Mouse (Mus musculus) CH12.LX (cell line): ENCODE measurements around the gene Gm572. TPM values are rescaled to one million over a fixed set of nuclear protein-coding genes. Genes with fewer than 3 reads are reported as not detected.

ENCODE experiments used
- DNase-seq: peaks from one replicate; pipeline ENCODE4 v3.0.0-alpha.2; 2013; ENCODE audit errors: extremely low read depth
- H3K27ac ChIP-seq: 2 replicates; pipeline ENCODE4 v1.5.1; 2012; ENCODE audit warnings: low read depth, mild to moderate bottlenecking, control low read depth, moderate library complexity; ENCODE audit not compliant: insufficient read depth
- H3K27me3 ChIP-seq: replicated peaks from 2 replicates; pipeline ENCODE3; 2012; ENCODE audit warnings: inconsistent platforms
- H3K36me3 ChIP-seq, 2 experiments: replicated peaks in 1 of 2; 2 replicates each; pipeline versions ENCODE3 to v1.6.1; 2012; ENCODE audit warnings: inconsistent platforms in 1 of 2, low read length in 1 of 2, mild to moderate bottlenecking in 1 of 2, mixed read lengths in 1 of 2, moderate library complexity in 1 of 2; ENCODE audit not compliant: control insufficient read depth in 1 of 2, insufficient read depth in 1 of 2
- H3K4me1 ChIP-seq, 2 experiments: 2 replicates each; pipeline ENCODE4 v1.6.1; 2012; ENCODE audit warnings: inconsistent platforms in 1 of 2, moderate library complexity in 1 of 2; ENCODE audit not compliant: insufficient read depth in 2 of 2, control insufficient read depth in 1 of 2
- H3K4me2 ChIP-seq: 2 replicates; pipeline ENCODE4 v1.6.1; 2012; ENCODE audit warnings: low read depth, mild to moderate bottlenecking, control low read depth; ENCODE audit not compliant: poor library complexity, insufficient read depth, severe bottlenecking
- H3K4me3 ChIP-seq, 3 experiments: fragments of 150-350 bp in 1 of 3; sonication (generic) in 1 of 3; replicated peaks in 1 of 3; 2 replicates each; pipeline versions ENCODE3 to v1.5.1; 2011 to 2012; ENCODE audit warnings: low read depth in 2 of 3, low read length in 2 of 3, mild to moderate bottlenecking in 2 of 3, moderate library complexity in 2 of 3, control low read depth in 1 of 3, improper control_type of control experiment in 1 of 3, inconsistent platforms in 1 of 3, mixed read lengths in 1 of 3; ENCODE audit not compliant: poor library complexity in 1 of 3
- H3K79me2 ChIP-seq: replicated peaks from 2 replicates; pipeline ENCODE4 v1.6.1; 2012; ENCODE audit warnings: mild to moderate bottlenecking, moderate library complexity; ENCODE audit not compliant: control insufficient read depth, poor library complexity, insufficient read depth, severe bottlenecking; ENCODE audit errors: extremely low read depth
- H3K9ac ChIP-seq: 2 replicates; pipeline ENCODE4 v1.6.1; 2012; ENCODE audit warnings: low read depth, mild to moderate bottlenecking, control low read depth, moderate library complexity; ENCODE audit not compliant: insufficient read depth
- H3K9me3 ChIP-seq: replicated peaks from 2 replicates; pipeline ENCODE3; 2012; ENCODE audit warnings: low read length, inconsistent platforms, mixed read lengths
- CHD1 ChIP-seq: IDR thresholded peaks from 2 replicates; pipeline ENCODE4 v1.6.1; 2012; ENCODE audit warnings: low read depth, low read length, improper control_type of control experiment, inconsistent platforms
- CTCF ChIP-seq, 2 experiments: IDR thresholded peaks in 1 of 2; conservative IDR thresholded peaks in 1 of 2; 2 replicates each; pipeline ENCODE4 v1.5.1; 2011 to 2012; ENCODE audit warnings: low read depth in 2 of 2, low read length in 2 of 2, improper control_type of control experiment in 1 of 2, inconsistent platforms in 1 of 2, mild to moderate bottlenecking in 1 of 2, moderate library complexity in 1 of 2
- EP300 ChIP-seq: IDR thresholded peaks from 2 replicates; pipeline ENCODE4 v1.6.1; 2011; ENCODE audit warnings: low read length, improper control_type of control experiment
- ETS1 ChIP-seq: conservative IDR thresholded peaks from 2 replicates; pipeline ENCODE4 v1.6.1; 2012; ENCODE audit warnings: low read depth, mild to moderate bottlenecking, inconsistent platforms, low read length, improper control_type of control experiment, moderate library complexity
- GABPA ChIP-seq: IDR thresholded peaks from 2 replicates; pipeline ENCODE4 v1.6.1; 2012; ENCODE audit warnings: low read depth, low read length, improper control_type of control experiment, inconsistent platforms; ENCODE audit not compliant: insufficient replicate concordance
- HCFC1 ChIP-seq: IDR thresholded peaks from 2 replicates; pipeline ENCODE4 v1.6.1; 2012; ENCODE audit warnings: low read depth, mild to moderate bottlenecking, inconsistent platforms, low read length, improper control_type of control experiment
- IRF4 ChIP-seq: IDR thresholded peaks from 2 replicates; pipeline ENCODE4 v1.6.1; 2014; ENCODE audit warnings: low read depth, mild to moderate bottlenecking, inconsistent platforms, low read length, improper control_type of control experiment
- JUN ChIP-seq: IDR thresholded peaks from 2 replicates; pipeline ENCODE4 v1.6.1; 2011; ENCODE audit warnings: low read depth, mild to moderate bottlenecking, low read length, improper control_type of control experiment, moderate library complexity; ENCODE audit not compliant: insufficient read depth
- JUND ChIP-seq: conservative IDR thresholded peaks from 2 replicates; pipeline ENCODE4 v1.6.1; 2011; ENCODE audit warnings: low read depth, low read length, improper control_type of control experiment
- KAT2A ChIP-seq: IDR thresholded peaks from 2 replicates; pipeline ENCODE4 v1.6.1; 2012; ENCODE audit warnings: low read length, improper control_type of control experiment, inconsistent platforms; ENCODE audit not compliant: insufficient replicate concordance
- MAFK ChIP-seq: IDR thresholded peaks from 2 replicates; pipeline ENCODE4 v1.6.1; 2011; ENCODE audit warnings: low read length, improper control_type of control experiment; ENCODE audit not compliant: insufficient replicate concordance
- MAX ChIP-seq: IDR thresholded peaks from 2 replicates; pipeline ENCODE4 v1.6.1; 2011; ENCODE audit warnings: low read length, improper control_type of control experiment
- MEF2A ChIP-seq: IDR thresholded peaks from 2 replicates; pipeline ENCODE4 v1.6.1; 2014; ENCODE audit warnings: low read depth, mild to moderate bottlenecking, inconsistent platforms, low read length, improper control_type of control experiment, borderline replicate concordance
- MXI1 ChIP-seq: IDR thresholded peaks from 2 replicates; pipeline ENCODE4 v1.6.1; 2011; ENCODE audit warnings: mild to moderate bottlenecking, low read depth, low read length, improper control_type of control experiment
- MYC ChIP-seq: IDR thresholded peaks from 2 replicates; pipeline ENCODE4 v1.6.1; 2011; ENCODE audit warnings: low read depth, mild to moderate bottlenecking, improper control_type of control experiment, low read length
- NELFE ChIP-seq: IDR thresholded peaks from 2 replicates; pipeline ENCODE4 v1.6.1; 2011; ENCODE audit warnings: low read depth, low read length, improper control_type of control experiment
- PAX5 ChIP-seq: IDR thresholded peaks from 2 replicates; pipeline ENCODE4 v1.6.1; 2012; ENCODE audit warnings: low read length, inconsistent platforms, mixed read lengths
- POLR2AphosphoS2 ChIP-seq: IDR thresholded peaks from 2 replicates; pipeline ENCODE4 v1.6.1; 2011; ENCODE audit warnings: low read depth, low read length, improper control_type of control experiment
- RAD21 ChIP-seq: IDR thresholded peaks from 2 replicates; pipeline ENCODE4 v1.6.1; 2011; ENCODE audit warnings: low read depth, mild to moderate bottlenecking, low read length, improper control_type of control experiment, moderate library complexity
- RCOR1 ChIP-seq: conservative IDR thresholded peaks from 2 replicates; pipeline ENCODE4 v1.6.1; 2012; ENCODE audit warnings: low read depth, mild to moderate bottlenecking, inconsistent platforms, low read length, improper control_type of control experiment
- SIN3A ChIP-seq: IDR thresholded peaks from 2 replicates; pipeline ENCODE4 v1.6.1; 2012; ENCODE audit warnings: low read length, improper control_type of control experiment, inconsistent platforms
- SMC3 ChIP-seq: IDR thresholded peaks from 2 replicates; pipeline ENCODE4 v1.6.1; 2011; ENCODE audit warnings: low read depth, low read length, improper control_type of control experiment
- TBP ChIP-seq: conservative IDR thresholded peaks from 2 replicates; pipeline ENCODE4 v1.6.1; 2011; ENCODE audit warnings: low read depth, low read length, improper control_type of control experiment
- TCF12 ChIP-seq: IDR thresholded peaks from 2 replicates; pipeline ENCODE4 v1.6.1; 2014; ENCODE audit warnings: low read depth, mild to moderate bottlenecking, inconsistent platforms, low read length, improper control_type of control experiment
- UBTF ChIP-seq: IDR thresholded peaks from 2 replicates; pipeline ENCODE4 v1.6.1; 2012; ENCODE audit warnings: low read depth, mild to moderate bottlenecking, inconsistent platforms, low read length, improper control_type of control experiment, moderate library complexity
- USF1 ChIP-seq: IDR thresholded peaks from 2 replicates; pipeline ENCODE4 v1.6.1; 2014; ENCODE audit warnings: low read depth, mild to moderate bottlenecking, inconsistent platforms, low read length, improper control_type of control experiment
- ZC3H11A ChIP-seq: IDR thresholded peaks from 2 replicates; pipeline ENCODE4 v1.6.1; 2012; ENCODE audit warnings: low read depth, mild to moderate bottlenecking, inconsistent platforms, low read length, improper control_type of control experiment
- ZKSCAN1 ChIP-seq: IDR thresholded peaks from 2 replicates; pipeline ENCODE4 v1.6.1; 2012; ENCODE audit warnings: low read depth, inconsistent platforms, low read length, improper control_type of control experiment, borderline replicate concordance
- ZMIZ1 ChIP-seq: IDR thresholded peaks from 2 replicates; pipeline ENCODE4 v1.6.1; 2012; ENCODE audit warnings: low read depth, mild to moderate bottlenecking, inconsistent platforms, low read length, improper control_type of control experiment
- ZNF384 ChIP-seq: IDR thresholded peaks from 2 replicates; pipeline ENCODE4 v1.6.1; 2012; ENCODE audit warnings: low read depth, low read length, improper control_type of control experiment, inconsistent platforms
- dilution Hi-C: fragments of 300-500 bp; cut with MboI; formaldehyde crosslinking; loops from 2 replicates; pipeline ENCODE4 v1.14.3; 2020; ENCODE audit warnings: low sequenced_read_pairs; ENCODE audit not compliant: extremely low pct_unique_long_range_greater_than_20kb, extremely low pct_ligation_motif_present
- in situ Hi-C: fragments of 300-500 bp; cut with MboI; formaldehyde crosslinking; loops from 3 replicates; pipeline ENCODE4 v1.14.3; 2019; ENCODE audit warnings: low sequenced_read_pairs, low pct_ligation_motif_present, low pct_unique_long_range_greater_than_20kb, mixed read lengths
- polyA plus RNA-seq: library from polyadenylated mRNA; unstranded; fragments of >175 nt; gene quantifications from 2 replicates; pipeline ENCODE4 v1.2.1, GENCODE M21; 2012; ENCODE audit warnings: low read depth; ENCODE audit not compliant: insufficient read length
- total RNA-seq, 2 experiments: library from RNA; depleted of rRNA; stranded (reverse); fragments of 300-350 nt in 1 of 2; fragments of >200 nt in 1 of 2; gene quantifications; 2 replicates each; pipeline ENCODE4 v1.2.3; 2012 to 2014

Gene Gm572
- total and polyA plus RNA-seq, 3 experiments = not detected

- no peak overlapping the region for H3K4me3 ChIP-seq
- H3K27me3 ChIP-seq = no peaks in the 10 kb centered on the region
- dilution Hi-C loops (no loop called here), in situ Hi-C loops (loop anchor here (25.0 kb wide), 1 partner anchor 442 kb away; the partner anchor contains the start of genes Fbxo2, Fbxo44 and Fbxo6)
- peaks cover 4 to 27% of the 10 kb centered on the region in 2 experiments; a peak in 3 of 4 replicates for H3K4me1 ChIP-seq
- TF ChIP-seq CHD1 (no peak), IRF4 (peak; percentile 14; the same call in 1 of the 2 replicates), SMC3 (peak; percentile 64), RCOR1 (no peak), RAD21 (peak; percentile 47), USF1 (no peak), MAFK (peak; percentile 16; the same call in 1 of the 2 replicates), CTCF (conservative IDR thresholded peaks at IDR 0.05 in 1 of 2, IDR thresholded peaks at IDR 0.05 in 1 of 2; ENCODE audit: low read depth in 2 of 2, low read length in 2 of 2) (peak; percentile 64 to 73)
- peak; percentile 71 for DNase-seq
- H3K36me3 ChIP-seq = peaks cover 7 to 27% of the 10 kb centered on the region in 2 experiments
- no peak overlapping the region for H3K4me2 ChIP-seq
- no peak overlapping the region for H3K9ac ChIP-seq
- H3K9me3 ChIP-seq = no peaks in the 10 kb centered on the region
- no peaks in the 10 kb centered on the region for H3K79me2 ChIP-seq
- H3K27ac ChIP-seq = no peak overlapping the region
Observed at GRCm38 (mm10) chr4:148604541-148605165, 38.5 kb upstream of the Gm572 start.

GRCm38 (mm10) chr4:148607758-148608157 is 35.4 kb upstream of the Gm572 start:
- Histone ChIP-seq H3K4me3 (no peak overlapping the region), H3K36me3 (peaks cover 4 to 34% of the 10 kb centered on the region in 2 experiments), H3K9me3 (no peaks in the 10 kb centered on the region), H3K4me1 (peaks cover 0 to 10% of the 10 kb centered on the region in 2 experiments; a peak in 2 of 4 replicates), H3K4me2 (no peak overlapping the region), H3K27ac (no peak overlapping the region), H3K9ac (no peak overlapping the region), H3K79me2 (no peaks in the 10 kb centered on the region), H3K27me3 (no peaks in the 10 kb centered on the region)
- in situ Hi-C loops (loop anchor here (25.0 kb wide), 1 partner anchor 445 kb away; the partner anchor contains the start of genes Fbxo2, Fbxo44 and Fbxo6), dilution Hi-C loops (no loop called here)
- DNase-seq = peak; percentile 72
- TF ChIP-seq RCOR1 (no peak), SIN3A (no peak), MAX (no peak), UBTF (no peak), TBP (no peak), HCFC1 (no peak), JUND (no peak), PAX5 (no peak), EP300 (no peak), ZNF384 (no peak), GABPA (no peak), MYC (no peak), USF1 (no peak), SMC3 (peak; percentile 55), ZC3H11A (no peak), CTCF (conservative IDR thresholded peaks at IDR 0.05 in 1 of 2, IDR thresholded peaks at IDR 0.05 in 1 of 2; ENCODE audit: low read depth in 2 of 2, low read length in 2 of 2) (peak; percentile 63 to 91), JUN (no peak), NELFE (0 out of 2 replicates have a peak, but pooled peaks have one; percentile 25), TCF12 (no peak), MXI1 (no peak), ETS1 (no peak), ZKSCAN1 (no peak), MAFK (no peak), IRF4 (no peak), MEF2A (no peak), ZMIZ1 (no peak), POLR2AphosphoS2 (no peak), RAD21 (peak; percentile 92), KAT2A (no peak)
